Mouse (Mus musculus): Measurements from ENCODE around the gene March7. TPM values are rescaled to one million over a fixed set of nuclear protein-coding genes. Genes with fewer than 3 reads are reported as not detected.

The March7 gene
- polyA plus RNA-seq (2021; fragmentation: Nextera tagmentation): 27.6 and 42.4 TPM in 2 replicates
- long read RNA-seq, experiment 1, full-length matches to known transcripts: 158 of 267 reads
- long read RNA-seq, experiment 1, partial matches to known transcripts: 21 of 267 reads
- long read RNA-seq, experiment 1, other reads (novel, unspliced or antisense): 88 of 267 reads
- long read RNA-seq, experiment 2, transcript March7-203 (10 exons, 3,594 nt): major isoform, 41 of 84 reads
- long read RNA-seq, experiment 2, partial matches to known transcripts: 21 of 84 reads
- long read RNA-seq, experiment 2, other reads (novel, unspliced or antisense): 20 of 84 reads

DNA sequence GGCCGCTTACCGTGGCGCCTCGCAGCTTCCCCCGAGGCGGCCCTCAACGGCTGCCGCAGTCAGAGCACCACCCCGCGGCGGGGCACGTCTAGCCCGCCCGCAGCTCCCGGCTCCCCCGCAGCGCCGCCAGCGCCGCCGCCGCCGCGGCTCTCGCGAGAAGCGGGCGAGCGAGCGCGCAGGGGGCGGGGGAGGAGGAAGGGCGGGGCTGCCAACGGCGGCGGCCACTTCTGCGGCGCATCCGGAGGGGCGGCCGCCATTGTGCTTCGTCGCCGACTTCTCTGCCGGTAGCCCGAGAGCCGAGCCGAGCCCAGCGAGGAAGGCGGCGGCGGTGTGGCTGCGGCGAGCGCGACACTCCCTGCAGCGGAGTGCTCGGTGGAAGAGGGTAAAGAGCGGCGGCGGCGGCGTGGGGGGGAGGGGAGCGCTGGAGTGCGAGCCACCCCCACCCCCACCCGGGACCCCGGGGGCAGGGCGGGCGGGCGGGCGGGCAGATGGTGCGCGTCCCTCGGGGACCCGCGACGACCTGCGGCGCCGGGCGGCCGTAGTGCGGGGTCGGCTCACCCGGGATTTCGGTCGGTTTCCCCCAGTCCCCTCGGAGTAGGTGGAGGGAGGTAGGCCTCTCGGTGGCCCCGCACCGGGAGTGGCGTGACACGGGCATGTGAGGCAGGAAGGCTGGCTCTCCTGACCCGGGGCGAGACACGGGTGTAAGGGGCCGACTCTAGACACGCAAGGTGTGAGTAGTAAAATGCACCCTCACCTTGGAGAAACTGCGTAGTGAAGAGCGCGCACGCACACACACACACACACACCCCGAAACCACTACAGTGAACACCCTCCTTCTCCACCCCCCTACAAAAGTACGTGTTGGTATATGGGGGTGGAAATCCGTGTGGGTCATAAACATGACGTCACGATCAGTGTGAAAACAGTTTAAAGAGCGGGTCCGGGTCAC, at the start of gene March7, which contains the start of gene Baz2b:
TSS of gene March7 (plus strand) at position 185 of the 949 bp plus-strand sequence.
TSS of gene Baz2b (minus strand) at position 137 of the 949 bp plus-strand sequence.

DNA sequence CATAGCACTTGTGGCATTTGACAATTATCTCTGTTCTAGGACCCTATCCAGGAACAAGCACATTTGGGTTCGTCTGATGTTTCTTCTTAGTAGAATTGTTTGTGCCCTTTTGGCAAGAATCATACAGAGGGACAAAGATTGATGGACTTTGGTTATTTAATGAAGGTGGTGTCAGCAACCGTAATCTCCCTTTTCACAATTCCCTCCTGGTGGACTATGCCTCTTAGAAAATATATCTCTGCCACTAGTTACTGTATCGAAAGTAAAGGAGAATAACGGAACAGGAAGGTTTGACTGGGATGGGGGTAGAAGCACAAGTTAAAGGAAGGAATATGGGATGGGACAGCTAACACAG, 74.8 kb downstream of the March7 start, which contains the start of gene Cd302:
TSS of gene Cd302 (minus strand) at position 22 of the 355 bp plus-strand sequence.

Other genes starting within 250 kb of the March7 start
- gene Baz2b, start within 50 bp of the March7 start, polyA plus RNA-seq (2021; fragmentation: Nextera tagmentation): 18.2 and 26.1 TPM in 2 replicates
- 72.8 and 76.0 TPM in 2 replicates for gene Cd302, start 74.6 kb downstream of the March7 start, polyA plus RNA-seq (2021; fragmentation: Nextera tagmentation)
- 0.19 and 0.21 TPM in 2 replicates for gene Ly75, start 173.4 kb downstream of the March7 start, polyA plus RNA-seq (2021; fragmentation: Nextera tagmentation)

Measured in left cerebral cortex, adult 6 months (tissue).